Mouse (Mus musculus): ENCODE measurements at regions not wholly inside any gene's neighbourhood (a gene's known extent, or its start where the extent isn't known, plus 50 kb on each side); places are given as distances from the start of the nearest gene placed in this dataset.

DNA sequence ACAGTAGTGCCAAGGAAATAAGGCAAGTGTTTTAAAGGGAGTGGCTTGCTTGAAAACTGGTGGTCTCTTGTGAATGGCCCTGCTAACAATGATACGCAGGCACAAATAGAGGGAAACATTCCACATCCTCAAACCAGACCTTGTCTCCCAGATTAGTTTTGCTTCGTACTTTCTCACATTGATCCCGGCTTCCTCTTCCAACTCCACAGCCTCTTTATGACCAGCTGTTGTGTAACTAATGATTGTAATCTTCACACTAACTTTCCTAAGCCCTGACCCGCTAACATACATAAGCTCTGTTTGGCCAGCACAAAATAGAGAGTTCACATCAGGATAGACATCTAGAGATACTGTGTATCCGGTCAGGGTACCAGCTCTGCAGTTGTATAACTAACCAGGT lies 116.3 kb upstream of the Arhgap28 start:
- DNase-seq (ENCODE audit: low spot score in 2 of 2), result no peak

- DNase-seq (ENCODE audit: low spot score in 2 of 2), result no peak
These were observed 116.8 kb upstream of the Arhgap28 start for GRCm38 (mm10) chr17:68120744-68121143.

GRCm38 (mm10) chr17:68134373-68134772 lies 130.5 kb upstream of the Arhgap28 start:
- no peak for DNase-seq (ENCODE audit: low spot score in 2 of 2)

- peak in 1 of 2 experiments; percentile 4 for DNase-seq (ENCODE audit: low spot score in 2 of 2)
These were observed 131.5 kb upstream of the Arhgap28 start for GRCm38 (mm10) chr17:68135436-68135835.

- no peak for DNase-seq (ENCODE audit: low spot score in 2 of 2)
These were observed 130.3 kb upstream of the L3mbtl4 start for GRCm38 (mm10) chr17:68143307-68143706.

DNA sequence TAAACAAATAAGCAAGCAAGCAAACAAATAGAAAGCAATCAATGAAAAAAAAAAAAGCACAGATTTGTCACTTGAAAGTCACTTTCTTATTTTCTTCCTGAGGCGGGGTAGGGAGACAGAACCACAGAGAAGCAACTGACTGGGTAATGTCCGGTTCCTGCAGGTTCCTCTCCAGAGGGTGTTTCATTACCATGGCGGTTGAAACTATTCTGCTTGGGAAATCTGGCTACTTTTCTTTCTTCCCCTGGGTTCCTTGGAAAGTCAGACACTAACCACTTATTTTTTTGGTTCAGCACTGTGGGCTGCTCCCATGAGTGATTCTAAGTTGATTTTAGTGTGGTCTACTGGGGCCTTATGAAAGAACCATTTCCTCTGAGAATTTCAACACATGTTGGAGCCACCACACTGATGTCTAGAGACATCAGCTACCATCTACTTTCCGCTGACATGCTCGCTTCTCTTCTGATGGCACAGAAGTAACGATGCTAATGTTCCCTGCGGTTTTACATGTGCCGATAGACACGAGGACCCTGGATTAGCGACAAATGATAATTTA lies 124.3 kb upstream of the L3mbtl4 start:
- DNase-seq (ENCODE audit: low spot score in 2 of 2), result no peak

DNA sequence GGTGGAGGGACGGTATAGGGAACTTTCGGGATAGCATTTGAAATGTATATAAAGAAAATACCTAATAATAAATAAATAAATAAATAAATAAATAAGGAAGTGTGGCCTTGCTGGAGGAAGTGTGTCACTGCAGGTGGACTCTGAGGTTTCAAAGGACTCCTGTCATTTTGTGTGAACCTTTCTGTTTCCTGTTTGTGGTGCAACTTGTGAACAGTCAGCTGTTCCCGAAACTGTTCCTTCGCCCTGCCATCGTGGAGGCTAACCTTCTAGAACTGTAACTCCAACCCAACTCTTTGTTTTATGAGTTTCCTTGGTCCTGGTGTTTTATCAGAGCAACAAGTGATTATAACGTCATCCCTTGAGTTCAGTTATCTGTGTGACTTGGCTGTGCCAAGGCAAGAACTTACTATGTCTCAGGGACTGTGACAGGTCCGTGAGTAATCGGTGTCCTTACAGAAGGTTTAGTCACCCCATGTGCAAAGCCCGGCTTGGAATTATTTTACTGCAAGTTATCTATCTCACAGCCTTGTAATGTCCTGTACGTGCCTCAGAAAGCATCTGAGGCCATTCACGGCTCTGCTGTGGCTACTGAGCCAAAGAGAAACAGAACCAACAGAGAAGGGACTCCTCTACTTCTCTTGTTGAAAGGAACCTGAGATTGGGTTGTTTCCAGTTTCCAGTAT lies 121.0 kb upstream of the L3mbtl4 start:
- DNase-seq (ENCODE audit: low spot score in 2 of 2), result no peak

GRCm38 (mm10) chr17:68154879-68155278 lies 118.7 kb upstream of the L3mbtl4 start:
- DNase-seq (ENCODE audit: low spot score in 2 of 2), result no peak

DNA sequence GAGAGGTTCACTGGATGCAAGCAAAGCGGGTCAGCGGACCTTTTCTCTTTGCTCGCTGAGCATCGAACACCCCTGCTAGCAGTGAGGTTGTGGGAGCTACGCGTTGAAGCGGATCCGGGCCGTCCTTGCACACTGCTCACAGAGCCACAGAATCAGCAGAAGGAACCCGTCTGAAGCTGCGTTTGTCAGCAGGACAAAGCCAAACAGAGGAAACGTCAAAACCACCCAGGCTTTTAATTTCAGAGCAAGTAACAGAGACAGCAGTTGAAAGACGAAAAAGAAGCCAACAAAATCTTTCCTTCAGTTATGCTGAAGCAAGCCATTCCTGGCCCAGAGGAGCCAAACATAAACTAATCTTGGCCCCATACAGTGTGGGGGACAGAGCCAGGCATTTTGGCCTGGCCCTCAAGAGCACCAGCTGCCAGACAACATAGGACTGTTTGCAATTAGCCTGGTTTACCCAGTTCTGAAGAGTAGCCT lies 115.4 kb upstream of the L3mbtl4 start:
- no peak for DNase-seq (ENCODE audit: low spot score in 2 of 2)

- DNase-seq (ENCODE audit: low spot score in 2 of 2), result peak in 1 of 2 experiments; percentile 4
These were observed 112.5 kb upstream of the L3mbtl4 start for GRCm38 (mm10) chr17:68161107-68161506.

DNA sequence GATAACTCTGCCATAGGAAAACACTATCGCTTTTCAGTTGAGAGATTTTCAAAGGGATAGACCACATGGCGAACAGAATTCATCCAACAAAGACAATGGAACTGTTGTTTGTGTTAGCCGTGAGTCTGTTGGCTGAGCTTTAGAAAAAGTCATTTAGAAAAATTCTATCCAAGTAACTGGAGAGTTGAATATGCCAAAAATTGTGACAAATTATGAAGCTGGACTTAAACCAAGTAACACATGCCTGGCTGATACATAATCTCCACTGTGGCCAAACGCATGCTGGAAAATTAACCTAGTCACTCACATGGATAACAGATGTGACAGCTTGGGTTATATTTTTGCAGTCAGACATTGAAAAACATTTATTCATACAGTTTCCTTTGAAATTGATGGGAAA lies 110.1 kb upstream of the L3mbtl4 start:
- DNase-seq (ENCODE audit: low spot score in 2 of 2), result no peak

- DNase-seq (ENCODE audit: low spot score in 2 of 2), result no peak
These were observed 108.9 kb upstream of the L3mbtl4 start for GRCm38 (mm10) chr17:68164666-68165065.

DNA sequence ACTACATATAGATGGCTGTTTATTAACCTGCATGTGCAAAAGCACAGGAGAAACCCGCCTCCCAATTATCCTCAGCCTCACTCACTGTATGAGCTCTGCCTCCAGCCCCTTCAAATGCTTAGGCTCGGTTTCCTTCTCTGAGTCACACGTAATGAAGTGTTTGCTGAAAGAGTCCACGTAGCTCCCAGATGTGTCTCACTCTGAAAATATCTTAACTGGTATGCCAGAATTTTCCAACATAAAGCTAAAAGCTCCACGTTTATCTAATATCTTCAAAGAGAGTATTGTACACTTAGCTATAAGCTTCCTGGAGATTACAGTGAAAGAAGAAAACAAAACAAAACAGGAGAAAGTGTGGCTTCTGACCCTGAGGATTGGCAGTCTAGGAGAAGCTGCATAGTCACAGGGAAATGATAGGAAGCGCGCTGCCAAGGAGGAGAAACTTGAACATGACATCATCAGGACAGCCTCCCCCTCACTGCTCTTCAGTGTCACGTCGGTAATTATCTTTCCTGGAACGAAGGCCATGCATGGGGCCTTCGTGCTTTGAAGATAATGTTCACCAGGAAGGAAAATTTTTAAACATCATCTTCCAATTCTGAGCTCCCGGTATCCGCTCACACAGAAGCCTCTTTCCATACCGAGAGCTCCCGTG lies 108.3 kb upstream of the L3mbtl4 start:
- DNase-seq (ENCODE audit: low spot score in 2 of 2), result peak in 1 of 2 experiments; percentile 6

- DNase-seq (ENCODE audit: low spot score in 2 of 2), result peak in 1 of 2 experiments; percentile 13
These were observed 107.2 kb upstream of the L3mbtl4 start for GRCm38 (mm10) chr17:68166397-68166796.

GRCm38 (mm10) chr17:68172838-68173237 lies 100.8 kb upstream of the L3mbtl4 start:
- DNase-seq (ENCODE audit: low spot score in 2 of 2), result no peak

GRCm38 (mm10) chr17:68176611-68177165 lies 96.9 kb upstream of the L3mbtl4 start:
- peak; percentile 39 to 64 for DNase-seq (ENCODE audit: low spot score in 2 of 2)

- DNase-seq (ENCODE audit: low spot score in 2 of 2), result peak in 1 of 2 experiments; percentile 52
These were observed 95.8 kb upstream of the L3mbtl4 start for GRCm38 (mm10) chr17:68177835-68178234.

GRCm38 (mm10) chr17:68185385-68185784 lies 88.2 kb upstream of the L3mbtl4 start:
- DNase-seq (ENCODE audit: low spot score in 2 of 2), result no peak

- DNase-seq (ENCODE audit: low spot score in 2 of 2), result peak in 1 of 2 experiments; percentile 6
These were observed 83.7 kb upstream of the L3mbtl4 start for GRCm38 (mm10) chr17:68189888-68190287.

- no peak for DNase-seq (ENCODE audit: low spot score in 2 of 2)
These were observed 68.1 kb upstream of the L3mbtl4 start for GRCm38 (mm10) chr17:68205545-68205944.

DNA sequence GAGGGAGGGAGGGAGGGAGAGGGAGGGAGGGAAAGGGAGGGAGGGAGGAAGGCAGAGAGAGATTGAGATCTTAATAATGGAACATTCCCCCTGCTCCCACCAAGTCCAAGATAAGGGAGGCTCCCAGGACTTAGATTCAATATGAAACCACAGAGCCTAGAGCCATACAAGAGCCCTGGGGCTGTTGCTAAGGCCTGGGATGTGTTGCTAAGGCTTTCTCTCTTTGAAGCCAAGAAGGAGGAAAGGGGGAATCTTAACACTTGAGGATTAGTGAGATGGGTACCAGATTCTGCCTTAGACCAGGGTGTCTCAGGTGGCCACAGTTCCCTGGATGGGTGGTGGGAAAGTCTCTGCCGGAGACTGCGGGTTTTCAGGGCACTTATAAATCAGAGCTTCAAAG lies 64.8 kb upstream of the L3mbtl4 start:
- DNase-seq (ENCODE audit: low spot score in 2 of 2), result no peak
